Mouse (Mus musculus) embryonic fibroblast, embryonic 13.5 days (primary cell): ENCODE measurements around the gene Tmem136. TPM values are rescaled to one million over a fixed set of nuclear protein-coding genes. Genes with fewer than 3 reads are reported as not detected.

Experiments
- H3K27ac ChIP-seq: 2 replicates; pipeline ENCODE4 v1.5.1; 2012; ENCODE audit warnings: low read length, control low read depth, inconsistent platforms; ENCODE audit not compliant: insufficient read depth
- H3K4me1 ChIP-seq: 2 replicates; pipeline ENCODE4 v1.6.1; 2011; ENCODE audit warnings: low read length; ENCODE audit not compliant: control insufficient read depth, insufficient read depth
- H3K4me3 ChIP-seq: 2 replicates; pipeline ENCODE4 v1.5.1; 2011; ENCODE audit warnings: mild to moderate bottlenecking, control low read depth, low read length; ENCODE audit not compliant: insufficient read depth
- CTCF ChIP-seq: IDR thresholded peaks from 2 replicates; pipeline ENCODE4 v1.5.1; 2011; ENCODE audit warnings: mild to moderate bottlenecking, control low read depth, low read length, moderate library complexity, borderline replicate concordance; ENCODE audit not compliant: insufficient read depth
- POLR2A ChIP-seq: IDR thresholded peaks from 2 replicates; pipeline ENCODE4 v1.6.1; 2011; ENCODE audit warnings: low read depth, mild to moderate bottlenecking, control low read depth, low read length, moderate library complexity
- polyA plus RNA-seq: library from polyadenylated mRNA; stranded (reverse); fragments of >200 nt; gene quantifications from 2 replicates; pipeline ENCODE4 v1.2.4, GENCODE M21; 2011; ENCODE audit warnings: low read depth; ENCODE audit not compliant: missing spikeins, insufficient read length

Tmem136 gene
- polyA plus RNA-seq, 1 experiment, result 6.6 TPM

GRCm38 (mm10) chr9:43061545-43061944 is 54.8 kb downstream of the Tmem136 start:
- peak overlapping the region; percentile 87 for H3K27ac ChIP-seq
- H3K4me1 ChIP-seq, result peaks cover 2% of the 10 kb centered on the region; the same call in 1 of the 2 replicates
- H3K4me3 ChIP-seq, result no peak overlapping the region
- TF ChIP-seq POLR2A (no peak), CTCF (no peak)

Other genes starting within 250 kb of the Tmem136 start
- gene Grik4, start 172.1 kb downstream of the Tmem136 start, polyA plus RNA-seq, result 0.26 and 0.37 TPM in 2 replicates
- 56.1 and 56.6 TPM in 2 replicates for gene Arhgef12, start 9.3 kb downstream of the Tmem136 start, polyA plus RNA-seq
- gene Pou2f3, start 93.8 kb upstream of the Tmem136 start, polyA plus RNA-seq, result not detected in 2 replicates
- 147 and 210 TPM in 2 replicates for gene Oaf, start 123.3 kb upstream of the Tmem136 start, polyA plus RNA-seq
- not detected in 2 replicates for gene Trim29, start 194.3 kb upstream of the Tmem136 start, polyA plus RNA-seq